Mouse (Mus musculus): ENCODE data around the gene Ankrd33b.

Gene Ankrd33b

DNA sequence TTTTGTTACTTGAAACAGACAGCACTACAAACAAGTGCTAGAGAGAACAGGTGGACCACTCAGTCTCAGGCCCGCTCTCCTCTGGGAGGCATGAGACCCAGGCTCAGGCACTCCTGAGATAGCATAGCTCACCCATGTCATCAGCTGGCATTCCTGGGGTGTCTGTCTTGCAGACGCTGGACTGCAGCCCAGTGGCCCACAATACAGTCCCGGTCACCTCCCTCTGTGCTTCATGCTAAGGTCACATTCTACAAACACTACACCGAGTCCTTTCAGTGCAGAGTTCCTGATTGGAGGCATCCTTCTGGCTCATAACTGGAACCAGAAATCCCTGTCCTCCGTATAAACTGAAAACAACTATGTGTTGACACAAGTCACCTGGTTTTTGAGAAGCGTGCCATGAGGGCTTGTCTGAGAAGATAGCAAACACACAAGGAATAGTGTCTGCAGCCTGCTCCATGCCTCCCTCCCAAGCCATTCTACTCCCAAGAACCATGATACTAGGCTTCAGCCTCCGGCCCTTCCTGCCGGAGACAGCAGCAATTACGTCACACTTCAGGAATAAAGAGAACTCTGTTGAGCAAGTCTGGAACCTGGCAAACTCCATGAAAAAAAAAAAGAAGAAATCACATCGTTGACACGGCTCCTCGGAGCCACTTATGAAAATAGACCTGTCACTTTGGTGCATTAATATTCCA, 65.1 kb downstream of the Ankrd33b start:
- DNase-seq: no peak

DNA sequence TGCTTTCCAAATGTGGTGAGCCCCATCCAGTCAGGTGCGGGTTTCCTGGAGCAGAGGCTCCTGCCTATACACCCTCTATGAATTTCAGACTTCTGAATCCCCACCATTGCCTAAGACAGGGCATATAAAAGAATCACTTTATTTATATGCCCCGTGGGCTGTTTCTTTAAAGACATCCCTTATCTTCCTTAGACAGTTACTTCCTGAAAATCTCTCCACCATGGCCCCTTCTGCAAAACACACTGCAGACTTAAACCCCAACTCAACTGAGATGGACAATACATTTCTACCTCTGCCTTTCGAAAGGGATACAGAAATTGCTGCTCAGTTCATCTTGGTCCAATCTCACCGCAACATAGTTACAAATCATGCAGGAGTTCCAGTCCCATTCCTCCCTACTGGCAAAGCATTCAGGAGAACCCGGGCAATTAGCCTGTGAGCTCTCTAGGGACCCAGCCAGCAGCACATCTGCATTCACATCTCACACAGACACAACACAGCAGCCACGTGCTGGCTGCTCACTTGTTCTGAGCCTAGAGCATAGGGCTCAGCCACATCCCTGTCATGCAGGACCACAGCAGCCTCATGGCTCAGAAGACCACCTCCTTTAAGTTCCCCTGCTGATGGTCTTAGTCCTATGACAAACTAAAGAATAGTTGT, 68.1 kb downstream of the Ankrd33b start:
- no peak for DNase-seq

DNA sequence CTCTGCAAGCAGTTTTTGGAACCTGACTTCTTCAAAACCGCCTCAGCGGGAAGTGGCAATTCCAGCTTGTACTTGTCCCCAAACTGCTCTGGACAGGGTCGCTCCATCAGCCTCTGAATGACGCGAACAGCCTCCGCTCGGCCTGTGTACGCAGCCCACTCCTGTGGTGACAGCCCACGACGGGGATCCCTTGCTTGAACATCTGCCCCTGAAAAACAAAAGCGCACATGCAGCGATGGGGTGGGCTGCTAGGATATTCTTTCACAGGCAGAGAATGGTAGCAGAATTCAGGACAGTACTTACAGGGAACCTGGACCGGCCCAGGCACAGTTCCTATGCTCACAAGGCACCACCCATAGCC, 69.8 kb downstream of the Ankrd33b start:
- DNase-seq: no peak

DNA sequence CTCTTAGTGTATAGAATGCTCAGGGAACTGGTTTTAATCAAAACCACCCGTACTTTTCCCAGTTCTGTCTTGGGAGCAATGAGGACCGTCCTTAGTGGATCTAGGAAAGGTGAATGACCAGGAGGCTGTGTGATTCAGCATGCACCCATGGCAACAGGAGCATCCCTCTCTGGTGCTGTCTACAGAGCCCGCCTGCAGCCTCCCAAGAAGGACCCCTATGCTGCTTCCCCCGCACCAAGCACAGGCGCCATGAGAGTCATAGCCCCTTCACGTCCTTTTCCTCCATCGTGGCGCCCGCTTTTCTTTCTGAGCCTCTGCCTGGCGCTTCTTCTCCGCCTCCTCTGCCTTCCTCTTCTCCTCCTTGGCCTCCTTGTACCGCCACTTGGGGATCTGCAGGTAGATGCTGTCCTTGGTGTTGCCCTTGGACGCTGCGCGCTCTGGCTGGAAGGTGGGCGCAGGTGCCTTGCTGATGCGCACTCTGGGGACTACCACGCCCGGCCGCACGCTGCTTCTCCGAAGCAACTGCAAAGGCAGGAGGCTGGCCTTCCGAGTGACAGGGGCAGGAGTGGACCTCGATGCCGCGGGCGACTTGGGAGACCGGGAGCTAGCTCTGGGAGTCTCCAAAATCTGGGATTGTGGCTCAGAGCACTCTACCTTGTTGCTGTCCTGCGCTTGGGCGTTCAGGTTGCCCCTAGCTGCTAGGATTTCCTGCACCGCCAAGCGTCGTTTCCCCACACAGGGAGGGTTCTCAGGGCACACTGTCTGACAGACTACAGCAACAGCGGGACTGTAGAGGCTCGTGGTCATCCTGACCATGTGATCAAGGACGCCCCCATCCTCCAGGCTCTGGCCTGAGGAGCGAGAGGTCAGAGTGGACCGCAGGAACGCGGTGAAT, 70.4 kb downstream of the Ankrd33b start:
- DNase-seq: no peak

DNA sequence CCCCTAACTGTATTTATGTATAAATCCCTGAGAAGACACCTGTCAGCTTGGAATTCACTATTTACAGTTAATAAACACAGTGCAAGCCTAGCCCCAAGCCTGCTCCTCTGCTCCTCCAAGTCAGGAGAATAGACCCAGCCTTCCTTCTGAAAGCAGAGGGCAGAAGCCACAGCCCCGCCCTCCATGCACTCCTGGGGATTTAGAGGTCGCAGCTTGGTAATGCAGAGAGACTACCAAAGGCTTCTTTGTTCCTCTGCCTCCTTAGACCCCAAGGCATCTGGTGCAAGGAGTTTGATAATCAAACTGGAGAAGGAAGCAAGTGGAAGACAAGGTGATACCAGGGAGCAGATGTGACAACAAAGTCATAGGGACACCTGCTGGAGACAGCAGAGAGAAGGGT, 73.2 kb downstream of the Ankrd33b start:
- DNase-seq: no peak

DNA sequence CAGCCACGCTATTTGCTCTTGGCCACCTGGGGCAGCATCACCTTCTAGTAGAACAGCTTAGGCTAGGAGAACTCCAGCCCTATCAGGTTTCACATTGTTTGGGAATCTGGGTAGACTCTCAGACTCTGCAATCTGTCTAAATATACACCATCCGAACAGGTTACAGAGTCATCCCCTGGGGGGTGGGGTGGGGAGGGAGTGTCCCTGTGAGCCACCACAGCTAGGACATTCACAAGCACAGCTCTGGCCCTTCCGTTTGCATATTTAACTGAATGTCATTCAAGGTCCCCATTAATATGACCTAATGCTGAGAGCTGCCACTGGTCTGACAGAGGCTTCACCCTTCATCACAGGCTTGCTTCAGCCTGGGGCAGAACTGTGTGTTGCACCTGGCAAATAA, 74.9 kb downstream of the Ankrd33b start:
- DNase-seq: no peak

DNA sequence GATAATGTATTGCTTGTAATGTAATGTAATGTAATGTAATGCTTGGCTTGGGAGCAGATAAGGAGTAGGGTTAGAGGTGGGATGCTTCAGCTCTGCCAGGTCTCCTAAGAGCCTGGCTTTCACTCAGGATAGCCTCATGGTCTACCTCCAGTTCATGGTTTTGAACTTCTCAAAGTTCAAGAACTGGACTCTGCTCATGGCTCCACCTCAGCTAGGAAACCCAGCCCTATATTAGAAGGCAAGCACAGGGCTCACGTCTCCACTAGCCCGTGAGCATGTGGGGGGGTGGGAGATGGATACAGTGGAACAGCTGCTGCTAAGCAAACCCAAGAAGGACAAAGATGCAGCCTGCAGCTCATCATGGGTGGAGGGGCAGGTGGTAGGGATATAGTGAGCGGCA, 81.8 kb downstream of the Ankrd33b start:
- DNase-seq: peak in 1 of 2 experiments; percentile 56

DNA sequence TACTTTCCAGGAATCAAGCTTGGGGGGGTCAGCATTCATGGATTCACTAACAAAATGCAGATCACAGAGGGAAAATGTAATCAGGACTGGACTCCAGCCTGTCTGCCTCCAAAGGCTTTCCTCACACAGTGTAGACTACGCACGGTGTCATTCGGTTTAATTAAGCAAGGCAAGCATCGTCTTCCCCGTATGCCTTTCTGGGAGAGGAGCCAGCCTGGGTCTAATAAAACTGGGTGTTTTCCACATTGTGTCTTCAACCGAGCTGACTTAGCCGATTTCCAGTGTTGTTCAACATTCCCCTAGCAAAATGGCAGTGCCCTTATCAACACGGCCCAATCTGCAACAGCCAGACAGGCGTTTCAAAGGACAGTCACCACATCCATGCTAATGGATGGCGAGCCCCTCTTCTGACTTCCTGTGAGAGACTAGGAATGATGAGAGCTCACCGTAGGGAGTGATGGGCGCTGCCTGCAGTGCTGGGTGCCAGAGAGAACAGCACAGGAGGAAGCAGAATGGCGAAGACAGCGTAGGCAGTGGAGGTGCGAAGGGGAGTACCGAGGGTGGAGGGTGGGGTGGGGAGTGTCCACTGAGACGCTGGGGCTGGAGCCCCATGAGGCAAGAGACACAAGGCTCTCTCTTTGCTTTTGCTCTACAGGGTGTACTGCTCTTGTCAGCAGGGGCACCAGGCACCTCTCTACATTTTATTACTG, 82.4 kb downstream of the Ankrd33b start:
- no peak for DNase-seq

DNA sequence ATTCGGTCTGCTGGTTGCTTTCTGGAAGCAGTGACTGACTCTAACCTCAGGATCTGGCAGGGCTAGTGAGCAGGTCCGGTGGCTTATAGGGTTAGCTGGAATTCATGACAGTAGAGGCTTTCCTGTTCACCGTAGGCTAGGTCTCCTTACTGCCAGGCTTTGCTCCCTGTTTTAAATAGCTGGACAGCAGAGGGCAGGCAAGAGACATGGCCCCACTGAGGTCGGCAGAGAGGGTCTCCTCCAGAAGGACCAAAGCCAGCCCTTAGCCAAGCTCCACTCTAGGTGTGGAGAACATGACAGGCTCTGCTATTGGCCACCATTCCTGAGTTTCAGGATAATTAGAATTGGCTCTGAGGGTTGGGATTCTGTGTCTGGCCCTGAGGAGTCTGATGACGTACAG, 83.4 kb downstream of the Ankrd33b start:
- DNase-seq: no peak

DNA sequence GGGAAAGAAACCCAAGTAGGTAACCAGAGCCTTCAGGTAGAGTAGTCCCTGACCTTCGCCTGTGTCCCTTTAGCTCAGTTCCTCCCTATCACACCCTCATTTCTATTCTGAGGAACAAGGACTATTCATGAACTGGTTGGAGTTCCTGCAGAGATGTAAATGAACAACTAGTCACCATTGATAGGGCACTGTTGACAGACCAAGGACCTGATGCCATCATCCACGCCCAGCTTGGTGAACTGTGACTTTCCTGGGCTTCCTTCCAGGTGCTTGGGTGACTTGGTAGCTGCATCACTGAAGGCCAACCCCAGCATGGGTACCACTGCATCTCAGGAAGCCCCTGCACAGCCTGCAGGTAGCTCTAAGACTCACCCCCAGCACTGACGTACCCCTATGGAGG, 85.2 kb downstream of the Ankrd33b start:
- DNase-seq: peak; percentile 48 to 57

DNA sequence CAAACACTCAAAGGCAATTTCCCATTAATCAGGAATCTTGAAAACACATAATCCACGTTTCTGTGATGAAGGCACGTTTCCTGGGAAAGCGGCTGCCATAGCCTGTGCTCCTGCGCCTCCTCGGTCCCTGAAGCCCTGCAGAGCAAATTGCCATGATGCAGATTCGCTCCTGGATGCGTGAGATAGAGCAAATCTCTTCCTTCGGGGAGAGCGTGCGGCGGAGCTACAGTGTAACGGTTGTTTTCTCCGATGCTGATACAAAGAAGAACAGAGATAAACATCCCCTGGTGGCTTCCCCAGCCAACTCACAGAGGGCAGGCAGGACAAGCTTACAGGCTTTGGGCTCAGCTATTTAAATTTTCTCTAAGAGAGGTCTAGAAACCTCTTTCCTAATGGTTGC, 85.7 kb downstream of the Ankrd33b start:
- no peak for DNase-seq

DNA sequence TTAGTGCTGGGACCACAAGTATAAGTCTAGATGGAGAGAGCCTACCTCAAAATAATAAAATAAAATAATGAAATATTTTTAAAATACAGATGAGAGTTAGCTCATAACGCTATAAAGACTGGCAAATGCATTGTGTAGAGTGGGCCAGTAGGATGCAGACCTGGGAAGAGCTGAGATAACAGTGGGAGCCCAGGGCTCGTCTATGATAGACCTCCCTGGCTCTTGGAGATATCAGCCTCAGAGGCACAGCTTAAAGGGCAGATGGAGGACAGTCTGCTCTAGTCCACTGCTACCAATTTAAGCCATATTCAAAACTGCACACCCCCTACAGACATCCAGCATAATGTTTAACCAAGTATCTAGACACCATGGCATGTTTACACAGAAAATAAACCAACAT, 86.8 kb downstream of the Ankrd33b start:
- DNase-seq: no peak

DNA sequence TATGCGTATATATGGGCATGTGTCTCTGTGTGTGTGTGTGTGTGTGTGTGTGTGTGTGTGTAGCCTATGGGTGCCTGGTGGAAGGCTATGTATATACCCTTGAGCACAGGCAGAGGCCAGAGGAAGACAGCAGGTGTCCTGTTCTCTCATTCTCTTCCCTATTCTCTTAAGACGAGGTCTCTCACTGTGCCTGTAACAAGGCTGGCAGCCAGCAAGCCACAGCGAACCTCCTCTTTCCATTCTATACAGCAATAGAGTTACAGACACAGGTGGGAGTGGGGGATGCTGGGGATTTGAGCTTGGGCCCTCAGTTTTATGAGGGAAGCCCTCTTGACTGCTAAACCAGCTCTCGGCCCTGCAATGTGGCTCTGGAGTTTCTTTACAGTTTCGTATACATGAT, 87.5 kb downstream of the Ankrd33b start:
- DNase-seq: no peak

DNA sequence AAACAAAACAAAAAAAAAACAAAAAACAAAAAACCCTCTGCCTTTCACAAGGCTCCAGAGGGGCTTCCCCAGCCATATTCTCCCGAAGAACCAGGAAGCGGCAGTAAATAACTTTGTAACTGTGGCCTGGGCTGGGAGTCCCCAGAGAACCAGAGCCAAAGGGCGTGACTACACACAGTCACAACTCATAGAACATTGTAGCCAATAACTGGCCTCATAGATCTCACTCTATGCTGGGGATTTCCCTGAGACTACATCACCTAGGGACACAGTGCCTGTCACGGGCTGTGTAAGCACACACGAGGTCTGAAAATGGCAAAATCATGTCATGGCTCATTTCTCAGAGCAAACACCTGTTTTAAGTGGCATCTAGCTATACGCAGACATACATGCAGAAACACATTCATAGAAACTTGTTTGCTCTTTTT, 87.9 kb downstream of the Ankrd33b start:
- DNase-seq: no peak

DNA sequence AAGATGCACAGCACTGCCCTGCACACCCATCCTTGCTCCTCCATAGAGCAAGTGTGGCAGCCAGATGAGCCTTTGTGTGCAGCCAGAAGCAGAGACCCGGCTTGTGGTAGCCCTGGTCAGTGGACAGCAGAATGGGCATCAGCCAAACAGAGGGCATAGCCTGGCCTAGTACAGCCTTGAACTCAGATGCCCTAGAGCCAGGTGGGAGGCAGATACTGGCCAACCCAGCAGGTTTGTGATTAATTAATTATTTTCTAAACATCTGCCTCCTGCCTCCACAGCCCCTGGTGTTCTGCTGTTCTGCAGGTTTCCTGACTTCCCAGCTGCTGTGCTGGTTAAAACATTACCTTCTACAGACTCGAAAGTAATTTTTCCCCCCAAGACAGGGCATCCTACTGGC, 88.4 kb downstream of the Ankrd33b start:
- DNase-seq: peak; percentile 44 to 79

DNA sequence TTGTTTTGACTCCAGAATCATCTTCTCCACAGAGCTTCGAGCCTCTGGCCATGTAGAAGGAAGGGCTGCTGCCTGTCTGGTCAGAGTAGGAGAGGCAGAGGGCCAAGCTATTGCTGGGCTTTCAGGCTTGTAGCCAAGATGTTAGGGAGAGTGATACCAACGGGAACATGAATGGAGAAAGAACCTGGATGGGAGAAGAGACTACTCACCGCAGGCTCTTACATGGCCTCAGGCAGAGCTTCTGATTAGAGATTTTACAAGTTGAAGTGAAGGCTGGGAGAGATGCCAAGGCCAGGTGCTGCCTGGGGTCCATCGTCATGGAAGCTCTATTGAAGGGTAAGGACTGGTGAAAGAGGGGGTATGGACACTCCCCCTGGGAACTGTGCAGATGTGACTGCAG, 89.4 kb downstream of the Ankrd33b start:
- no peak for DNase-seq

DNA sequence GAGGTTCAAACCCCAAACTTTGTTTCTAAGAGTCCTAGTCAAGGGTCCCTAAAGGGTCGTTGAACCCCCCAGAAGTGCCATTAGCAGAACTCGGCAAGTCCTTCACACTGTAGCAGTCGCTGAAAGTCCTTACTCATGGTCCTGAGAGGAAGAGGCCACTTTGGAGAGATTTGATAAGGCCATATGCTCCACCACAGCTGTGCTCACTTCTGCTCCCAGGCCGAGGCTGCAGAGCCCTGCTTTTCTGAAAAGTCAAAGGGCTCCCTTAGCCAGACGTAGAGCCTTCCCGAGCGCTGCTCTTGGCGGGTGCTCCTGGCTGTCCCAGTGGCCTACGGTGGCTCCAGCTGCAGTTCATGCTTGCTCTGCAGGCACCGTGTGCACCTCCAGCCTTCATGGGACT, 94.0 kb downstream of the Ankrd33b start:
- no peak for DNase-seq

DNA sequence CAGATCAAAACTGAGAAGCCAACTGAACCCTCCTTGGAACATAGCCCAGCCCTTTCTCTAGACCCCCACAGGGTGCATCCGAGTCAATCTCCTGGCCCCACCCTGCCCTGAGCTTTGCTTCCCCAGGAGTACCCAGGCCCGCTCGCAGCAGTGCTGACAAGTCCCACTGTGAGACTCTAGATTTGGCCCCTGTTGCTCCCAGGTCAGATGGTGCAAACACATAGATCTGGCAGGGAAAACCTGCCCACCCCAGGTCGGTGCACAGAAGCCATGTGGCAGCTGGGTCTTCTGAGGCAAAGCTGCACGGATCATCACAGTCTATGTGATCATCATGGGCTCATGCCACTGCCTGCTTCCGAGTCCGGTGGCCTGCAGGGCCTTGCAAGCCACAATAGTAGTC, 94.8 kb downstream of the Ankrd33b start:
- no peak for DNase-seq

DNA sequence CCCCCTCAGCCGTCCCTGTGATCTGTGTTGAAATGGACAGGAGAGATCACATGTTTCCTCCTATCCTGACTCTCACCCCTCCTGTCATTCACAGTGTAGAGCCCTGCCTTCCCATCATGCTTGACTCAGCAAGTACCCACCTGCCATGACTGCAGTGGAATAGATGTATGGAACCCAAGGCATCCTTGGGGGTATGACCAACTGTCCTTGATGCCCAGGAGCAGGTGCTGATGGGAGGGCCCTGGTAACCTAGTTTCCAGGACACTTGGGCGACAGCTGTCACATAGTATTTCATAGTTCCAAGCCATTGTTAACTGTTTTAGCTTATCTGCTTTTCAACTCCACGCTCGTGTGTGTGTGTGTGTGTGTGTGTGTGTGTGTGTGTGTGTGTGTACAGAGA, 98.0 kb downstream of the Ankrd33b start:
- DNase-seq: no peak

DNA sequence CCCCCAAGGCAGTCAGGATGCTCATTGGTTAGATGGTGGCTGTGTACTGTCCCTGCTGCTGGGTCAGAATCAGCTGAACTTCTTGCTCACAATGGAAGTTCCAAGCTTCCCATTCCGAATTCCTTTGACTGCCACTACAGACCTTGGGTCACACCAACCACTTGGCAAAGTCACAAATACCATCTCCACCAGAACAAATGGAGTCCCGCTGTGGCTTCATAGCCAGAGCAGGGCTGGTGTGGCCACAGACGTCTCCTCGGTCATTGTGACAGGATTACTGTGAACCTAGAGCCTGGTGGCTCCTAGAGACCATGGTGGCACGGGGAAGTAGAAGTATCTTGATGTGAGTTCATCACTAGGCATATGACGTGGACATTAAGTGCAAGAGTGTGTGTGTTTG, 99.4 kb downstream of the Ankrd33b start:
- DNase-seq: no peak

DNA sequence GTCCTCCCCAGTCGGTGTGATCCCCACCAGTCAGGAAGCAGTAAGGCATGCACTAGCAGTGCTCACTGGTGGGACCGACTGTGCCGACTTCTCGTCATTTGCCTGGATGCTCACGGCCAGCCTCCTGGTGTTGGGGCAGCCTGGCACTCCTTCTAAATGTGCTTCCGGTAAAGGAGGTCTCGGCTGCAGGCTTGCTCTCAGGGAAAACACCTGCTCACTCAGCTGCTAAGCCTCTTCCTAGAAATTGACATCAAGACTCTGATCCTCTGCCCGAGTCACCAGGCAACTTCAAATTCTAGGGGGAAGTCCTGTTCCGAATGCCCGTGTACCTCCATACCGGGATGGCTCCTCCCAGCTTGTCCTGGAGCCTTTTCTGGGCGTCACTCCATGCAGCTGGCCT, 101.7 kb downstream of the Ankrd33b start:
- DNase-seq: no peak

DNA sequence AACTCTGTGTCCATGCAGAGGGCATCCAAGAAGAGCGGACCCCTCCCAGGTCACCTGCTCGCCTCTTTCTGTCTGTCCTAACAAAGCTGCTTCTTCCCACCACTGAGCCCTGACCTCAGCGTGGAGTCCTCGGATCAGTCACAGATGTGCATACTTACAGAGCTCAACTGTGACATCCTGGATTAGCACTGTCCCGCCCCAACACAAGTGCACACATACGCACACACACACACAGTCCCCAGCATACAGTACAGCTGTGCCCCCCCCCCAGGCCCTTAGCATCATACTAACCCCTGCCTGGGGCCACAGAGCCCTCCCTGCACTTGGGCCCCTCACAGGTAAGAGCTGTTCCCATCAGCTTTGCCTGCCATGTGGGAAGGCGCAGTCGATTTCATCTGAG, 102.1 kb downstream of the Ankrd33b start:
- no peak for DNase-seq

DNA sequence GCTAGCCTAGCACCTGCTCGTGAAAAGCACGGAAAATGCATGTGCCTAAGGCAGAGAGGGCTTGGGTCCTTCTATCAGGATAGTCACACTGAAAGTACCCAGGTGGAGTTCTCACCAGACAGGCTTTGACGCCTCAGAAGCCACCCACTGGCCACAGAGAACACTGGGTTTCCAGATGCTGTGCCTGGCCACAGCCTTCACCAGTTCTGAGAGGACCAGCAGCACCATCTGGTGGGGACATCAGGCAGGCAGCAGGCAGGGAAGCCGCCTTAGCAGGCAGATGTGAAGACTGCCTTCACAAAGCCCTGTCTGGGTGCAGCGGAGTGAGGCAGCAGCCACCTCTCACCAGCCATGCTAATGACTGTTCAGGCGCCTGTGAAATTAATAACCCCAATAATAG, 102.7 kb downstream of the Ankrd33b start:
- DNase-seq: peak; percentile 87 to 88

Measured in kidney, postnatal 25 days (tissue).